8 mouse cellular contexts compared by ENCODE assay signal in the genomic region with DNA sequence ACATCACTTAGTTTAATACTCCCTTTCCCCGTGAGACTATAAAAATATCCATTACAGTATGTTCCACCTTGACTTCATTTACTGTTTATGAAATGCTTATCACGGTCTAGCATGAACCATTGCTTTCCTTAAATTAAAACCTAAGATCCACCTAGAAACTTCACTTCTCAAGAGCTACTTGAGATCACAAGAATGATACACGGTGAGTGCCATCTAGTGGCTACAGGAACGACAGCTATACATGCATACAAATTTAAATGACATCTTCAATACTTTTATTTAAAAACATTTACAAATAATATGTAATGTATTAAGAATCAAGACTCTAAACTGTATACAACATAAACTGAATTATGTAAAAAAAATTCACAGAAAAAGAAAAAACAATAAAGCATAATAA. TPM values are rescaled to one million over a fixed set of nuclear protein-coding genes. Genes with fewer than 3 reads are reported as not detected.
DNase-seq lines count a peak whose midpoint lies in the region; ATAC-seq and TF ChIP-seq lines count a peak whose summit lies in the region.
"Had no signal": no experiment of that assay in that cellular context is flagged by ENCODE, and none has a peak within 500 bp of the region (broad histone marks: within the 10 kb centered on the region; RNA-seq: fewer than 3 reads in every experiment).

No protein-coding gene starts in this region.

- no peaks in the 10 kb centered on the region for H3K9me3 ChIP-seq in hindbrain, embryonic 11.5 days (ENCODE audit: control insufficient read depth, low read length)
- no peaks in the 10 kb centered on the region for H3K9me3 ChIP-seq in hindbrain, embryonic 16.5 days (ENCODE audit: control insufficient read depth, low read length)
- no peaks in the 10 kb centered on the region for H3K9me3 ChIP-seq in E14TG2a.4 (ENCODE audit: low read length)
- no peaks in the 10 kb centered on the region for H3K9me3 ChIP-seq in heart, embryonic 10.5 days
- H3K9me3 ChIP-seq: embryonic facial prominence, embryonic 15.5 days had no signal

- H3K4me2 ChIP-seq in hindbrain, embryonic 11.5 days (replicated peaks; ENCODE audit: low read depth, low read length) = no peak overlapping the region
- H3K4me2 ChIP-seq in hindbrain, embryonic 16.5 days (ENCODE audit: low read length) = no peak overlapping the region
- H3K4me2 ChIP-seq: embryonic facial prominence, embryonic 15.5 days had no signal

- H3K4me1 ChIP-seq in hindbrain, embryonic 11.5 days (replicated peaks; ENCODE audit: control insufficient read depth, insufficient read depth, low read length) = no peaks in the 10 kb centered on the region
- H3K4me1 ChIP-seq in hindbrain, embryonic 16.5 days (ENCODE audit: control insufficient read depth, insufficient read depth, low read depth, low read length) = no peaks in the 10 kb centered on the region
- peaks cover 20% of the 10 kb centered on the region for H3K4me1 ChIP-seq in E14TG2a.4 (replicated peaks; ENCODE audit: low read depth, low read length)
- H3K4me1 ChIP-seq in heart, embryonic 10.5 days = no peaks in the 10 kb centered on the region

- H3K36me3 ChIP-seq in hindbrain, embryonic 11.5 days (ENCODE audit: control insufficient read depth, insufficient read depth, low read length) = no peaks in the 10 kb centered on the region
- no peaks in the 10 kb centered on the region for H3K36me3 ChIP-seq in hindbrain, embryonic 16.5 days (ENCODE audit: control insufficient read depth, insufficient read depth, low read length)
- peaks cover 16% of the 10 kb centered on the region for H3K36me3 ChIP-seq in E14TG2a.4 (ENCODE audit: insufficient read depth, low read length)
- H3K36me3 ChIP-seq in heart, embryonic 10.5 days = no peaks in the 10 kb centered on the region
- H3K36me3 ChIP-seq: embryonic facial prominence, embryonic 15.5 days had no signal

- no peak overlapping the region for H3K9ac ChIP-seq in hindbrain, embryonic 11.5 days (ENCODE audit: low read depth, low read length)
- no peak overlapping the region for H3K9ac ChIP-seq in hindbrain, embryonic 16.5 days (ENCODE audit: low read depth, low read length)
- H3K9ac ChIP-seq: embryonic facial prominence, embryonic 15.5 days had no signal

- no peak overlapping the region for H3K27ac ChIP-seq in hindbrain, embryonic 11.5 days (ENCODE audit: low read depth, low read length)
- no peak overlapping the region for H3K27ac ChIP-seq in hindbrain, embryonic 16.5 days (ENCODE audit: low read depth, low read length)
- H3K27ac ChIP-seq in heart, embryonic 10.5 days = no peak overlapping the region
- H3K27ac ChIP-seq: embryonic facial prominence, embryonic 15.5 days had no signal

- no peak overlapping the region for H3K4me3 ChIP-seq in hindbrain, embryonic 11.5 days (ENCODE audit: low read depth, low read length)
- no peak overlapping the region for H3K4me3 ChIP-seq in hindbrain, embryonic 16.5 days (ENCODE audit: low read length)
- H3K4me3 ChIP-seq in E14TG2a.4 (replicated peaks; ENCODE audit: low read length) = no peak overlapping the region
- no peak overlapping the region for H3K4me3 ChIP-seq in heart, embryonic 10.5 days
- H3K4me3 ChIP-seq: embryonic facial prominence, embryonic 15.5 days had no signal

- H3K27me3 ChIP-seq in hindbrain, embryonic 11.5 days (ENCODE audit: control insufficient read depth, insufficient read depth, low read length) = no peaks in the 10 kb centered on the region
- no peaks in the 10 kb centered on the region for H3K27me3 ChIP-seq in hindbrain, embryonic 16.5 days (replicated peaks; ENCODE audit: control insufficient read depth, insufficient read depth, low read length)
- H3K27me3 ChIP-seq in E14TG2a.4 (ENCODE audit: insufficient read depth, low read length) = no peaks in the 10 kb centered on the region
- no peaks in the 10 kb centered on the region for H3K27me3 ChIP-seq in heart, embryonic 10.5 days (ENCODE audit: insufficient read depth, poor library complexity, severe bottlenecking)
- H3K27me3 ChIP-seq: embryonic facial prominence, embryonic 15.5 days had no signal

- 72% methylated on average over 4 of the region's 4 CpGs for WGBS in hindbrain, embryonic 11.5 days
- 56% methylated on average over 4 of the region's 4 CpGs for WGBS in hindbrain, embryonic 16.5 days
- WGBS in heart, embryonic 10.5 days = 58% methylated on average over 4 of the region's 4 CpGs

- TF ChIP-seq CTCF in E14TG2a.4 (conservative IDR thresholded peaks at IDR 0.05; ENCODE audit: low read length) = peak; percentile 70

- ATAC-seq in hindbrain, embryonic 11.5 days (ENCODE audit: low FRiP score) = no peak
- no peak for ATAC-seq in hindbrain, embryonic 16.5 days

- peak; percentile 25 for DNase-seq in hindbrain, embryonic 11.5 days (ENCODE audit: low spot score)
- DNase-seq in 416B (ENCODE audit: low read depth) = peak; percentile 86
- peak; percentile 80 for DNase-seq in induced T-regulatory cell, adult 2 months (ENCODE audit: low read depth)
- peak; percentile 14 for DNase-seq in right cerebral cortex, postnatal 14 days
- DNase-seq in heart, embryonic 10.5 days (ENCODE audit: low spot score) = no peak

RNA-seq across cellular contexts. Expression of gene Gabpb1, which starts 12.7 kb away (rescaled TPM):
- 79.4 and 84.5 TPM in 2 replicates for polyA plus RNA-seq in hindbrain, embryonic 11.5 days (2014; fragmentation: Nextera tagmentation; extraction: Ambion mirVana)
- polyA plus RNA-seq in hindbrain, embryonic 16.5 days (2015; fragmentation: Nextera tagmentation; extraction: Ambion mirVana) = 35.5 and 38.6 TPM in 2 replicates
- 42.3 and 48.6 TPM in 2 replicates for polyA plus RNA-seq in heart, embryonic 10.5 days (2016; fragmentation: Nextera tagmentation; extraction: Ambion mirVana)

RNA-seq across cellular contexts. Expression of gene Usp8, which starts 43.6 kb away (rescaled TPM):
- 37.8 and 47.8 TPM in 2 replicates for polyA plus RNA-seq in hindbrain, embryonic 11.5 days (2014; fragmentation: Nextera tagmentation; extraction: Ambion mirVana)
- 28.7 and 31.7 TPM in 2 replicates for polyA plus RNA-seq in hindbrain, embryonic 16.5 days (2015; fragmentation: Nextera tagmentation; extraction: Ambion mirVana)
- polyA plus RNA-seq in heart, embryonic 10.5 days (2016; fragmentation: Nextera tagmentation; extraction: Ambion mirVana) = 40.3 and 42.4 TPM in 2 replicates

RNA-seq across cellular contexts. Expression of gene Hdc, which starts 44.4 kb away (rescaled TPM):
- 1.8 and 1.9 TPM in 2 replicates for polyA plus RNA-seq in hindbrain, embryonic 11.5 days (2014; fragmentation: Nextera tagmentation; extraction: Ambion mirVana)
- polyA plus RNA-seq in hindbrain, embryonic 16.5 days (2015; fragmentation: Nextera tagmentation; extraction: Ambion mirVana) = 1.9 and 2.6 TPM in 2 replicates
- 3.5 and 4.1 TPM in 2 replicates for polyA plus RNA-seq in heart, embryonic 10.5 days (2016; fragmentation: Nextera tagmentation; extraction: Ambion mirVana)
